Mouse (Mus musculus) midbrain, embryonic 11.5 days (tissue): ENCODE measurements at regions not wholly inside any gene's neighbourhood (a gene's known extent, or its start where the extent isn't known, plus 50 kb on each side); places are given as distances from the start of the nearest gene placed in this dataset.
A peak's percentile ranks its signal among the peaks of the same experiment; 100 is the strongest.

Experiments used
- ATAC-seq: fragments of 200-750 bp; cut with Nextera tagmentation; 2 replicates; pipeline ENCODE4 v1.8.0; 2017; ENCODE audit warnings: moderate TSS enrichment, moderate library complexity; ENCODE audit not compliant: low FRiP score
- DNase-seq: peaks from one replicate; pipeline ENCODE4 v3.0.0; 2015; ENCODE audit warnings: low spot score; ENCODE audit errors: missing footprints
- H3K27ac ChIP-seq: fragments of 300-500 bp; sonication (generic); 2 replicates; pipeline ENCODE4 v1.5.1; 2014; ENCODE audit warnings: low read depth, low read length
- H3K27me3 ChIP-seq: fragments of 300-500 bp; sonication (generic); 2 replicates; pipeline ENCODE4 v1.6.1; 2014; ENCODE audit warnings: mild to moderate bottlenecking, low read length, moderate library complexity, mixed read lengths; ENCODE audit not compliant: control insufficient read depth, insufficient read depth
- H3K36me3 ChIP-seq: fragments of 300-500 bp; sonication (generic); 2 replicates; pipeline ENCODE4 v1.6.1; 2014; ENCODE audit warnings: mild to moderate bottlenecking, low read length, moderate library complexity, mixed read lengths; ENCODE audit not compliant: control insufficient read depth, insufficient read depth
- H3K4me1 ChIP-seq: fragments of 300-500 bp; sonication (generic); 2 replicates; pipeline ENCODE4 v1.6.1; 2014; ENCODE audit warnings: low read length; ENCODE audit not compliant: control insufficient read depth, insufficient read depth
- H3K4me2 ChIP-seq: fragments of 300-500 bp; sonication (generic); 2 replicates; pipeline ENCODE4 v1.6.1; 2014; ENCODE audit warnings: mild to moderate bottlenecking, moderate library complexity
- H3K4me3 ChIP-seq: fragments of 300-500 bp; sonication (generic); 2 replicates; pipeline ENCODE4 v1.5.1; 2014; ENCODE audit warnings: low read depth, low read length
- H3K9ac ChIP-seq: fragments of 300-500 bp; sonication (generic); 2 replicates; pipeline ENCODE4 v1.6.1; 2014; ENCODE audit warnings: low read length
- H3K9me3 ChIP-seq: fragments of 300-500 bp; sonication (generic); 2 replicates; pipeline ENCODE4 v1.6.1; 2016; ENCODE audit warnings: low read length; ENCODE audit not compliant: control insufficient read depth
- WGBS: fragments of 180-500 bp; shearing (Covaris S2); extraction: QIAGEN DNeasy Blood & Tissue Kit; methylation state at CpG from one replicate; pipeline ENCODE4 v1.1.7; 2014; 5-methylcytosine and 5-hydroxymethylcytosine counted together

DNA sequence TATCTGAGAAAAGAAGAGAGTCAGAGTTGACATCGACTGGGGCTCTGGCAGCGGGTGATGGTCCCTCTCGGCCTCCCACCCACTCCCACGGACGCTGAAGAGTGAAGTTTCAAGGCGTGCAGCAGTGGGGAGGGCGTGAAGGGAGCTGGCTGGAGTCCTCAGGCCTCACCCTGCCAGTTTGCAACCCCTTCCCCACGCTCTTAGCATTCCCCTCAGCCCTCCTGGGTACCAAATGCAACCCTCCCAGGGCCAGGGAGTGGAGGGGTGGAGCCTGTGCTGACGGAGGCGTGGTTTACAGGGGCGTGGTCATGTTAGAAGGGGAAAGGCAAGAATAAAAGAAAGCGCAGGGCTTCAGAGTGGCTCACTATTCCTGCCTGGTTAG, 136.3 kb downstream of the 2410131K14Rik start:
- peak overlapping the region; percentile 65 for H3K4me2 ChIP-seq
- DNase-seq (peak; percentile 95), ATAC-seq (peak; percentile 65)
- H3K27me3 ChIP-seq, result peaks cover 18% of the 10 kb centered on the region
- H3K27ac ChIP-seq, result no peak overlapping the region
- WGBS, result under 1% methylated on average over 12 of the region's 12 CpGs
- H3K4me3 ChIP-seq, result peak overlapping the region; percentile 36
- peak overlapping the region; percentile 47 for H3K9ac ChIP-seq
- H3K9me3 ChIP-seq, result no peaks in the 10 kb centered on the region
- 0 out of 2 replicates have a peak, but pooled peaks cover 5% of the 10 kb centered on the region for H3K4me1 ChIP-seq
- H3K36me3 ChIP-seq, result no peaks in the 10 kb centered on the region

DNA sequence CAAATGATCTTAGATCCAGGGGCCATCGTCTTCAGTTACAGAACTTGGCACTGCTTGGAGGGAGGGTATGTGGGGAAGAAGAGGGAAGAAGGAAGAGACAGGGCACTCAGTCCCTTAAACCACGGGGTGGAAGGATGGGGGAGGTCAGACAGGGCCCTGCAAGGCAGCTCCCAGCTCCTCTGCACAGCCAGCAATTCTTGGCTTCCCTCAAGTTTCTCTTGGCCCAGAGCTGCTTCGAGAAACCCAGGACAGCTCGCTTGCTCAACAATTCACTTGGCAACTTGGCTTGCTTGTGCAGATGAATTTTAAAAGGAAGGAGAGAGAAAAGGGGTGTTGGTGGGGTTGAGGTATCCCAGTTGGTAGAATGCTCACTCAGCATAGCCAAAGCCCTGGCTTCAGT, 141.1 kb downstream of the 2410131K14Rik start:
- DNase-seq (no peak), ATAC-seq (no peak)
- peaks cover 5% of the 10 kb centered on the region for H3K9me3 ChIP-seq
- no peaks in the 10 kb centered on the region for H3K36me3 ChIP-seq
- H3K4me1 ChIP-seq, result no peaks in the 10 kb centered on the region
- no peaks in the 10 kb centered on the region for H3K27me3 ChIP-seq
- no peak overlapping the region for H3K27ac ChIP-seq
- no peak overlapping the region for H3K4me3 ChIP-seq
- no peak overlapping the region for H3K9ac ChIP-seq
- no peak overlapping the region for H3K4me2 ChIP-seq
- 86% methylated on average over 4 of the region's 4 CpGs for WGBS

DNA sequence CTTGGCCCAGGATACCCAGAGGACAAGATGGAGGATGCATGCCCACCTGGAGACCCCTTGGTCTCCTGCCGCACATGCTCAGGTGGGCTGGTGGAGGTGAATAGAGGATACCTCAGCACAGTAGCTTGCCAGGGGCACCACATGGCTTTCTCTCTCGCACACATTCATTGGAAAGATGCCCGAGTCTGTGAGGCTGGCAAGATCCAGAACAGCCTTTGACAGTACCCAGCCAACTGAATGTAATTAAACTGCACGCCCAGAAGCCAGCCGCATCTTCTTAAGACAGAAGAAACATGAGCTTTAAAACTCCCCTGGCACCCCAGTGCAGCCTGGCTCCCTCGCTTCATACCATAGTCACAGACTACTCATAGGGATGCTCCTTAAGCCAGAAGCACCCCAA, 143.4 kb downstream of the 2410131K14Rik start:
- H3K4me2 ChIP-seq, result no peak overlapping the region
- no peak overlapping the region for H3K4me3 ChIP-seq
- ATAC-seq (no peak), DNase-seq (no peak)
- peaks cover 5% of the 10 kb centered on the region for H3K9me3 ChIP-seq
- H3K27ac ChIP-seq, result no peak overlapping the region
- 91% methylated on average over 6 of the region's 6 CpGs for WGBS
- no peaks in the 10 kb centered on the region; the same call in 1 of the 2 replicates for H3K27me3 ChIP-seq
- no peaks in the 10 kb centered on the region for H3K4me1 ChIP-seq
- H3K36me3 ChIP-seq, result no peaks in the 10 kb centered on the region
- no peak overlapping the region for H3K9ac ChIP-seq

DNA sequence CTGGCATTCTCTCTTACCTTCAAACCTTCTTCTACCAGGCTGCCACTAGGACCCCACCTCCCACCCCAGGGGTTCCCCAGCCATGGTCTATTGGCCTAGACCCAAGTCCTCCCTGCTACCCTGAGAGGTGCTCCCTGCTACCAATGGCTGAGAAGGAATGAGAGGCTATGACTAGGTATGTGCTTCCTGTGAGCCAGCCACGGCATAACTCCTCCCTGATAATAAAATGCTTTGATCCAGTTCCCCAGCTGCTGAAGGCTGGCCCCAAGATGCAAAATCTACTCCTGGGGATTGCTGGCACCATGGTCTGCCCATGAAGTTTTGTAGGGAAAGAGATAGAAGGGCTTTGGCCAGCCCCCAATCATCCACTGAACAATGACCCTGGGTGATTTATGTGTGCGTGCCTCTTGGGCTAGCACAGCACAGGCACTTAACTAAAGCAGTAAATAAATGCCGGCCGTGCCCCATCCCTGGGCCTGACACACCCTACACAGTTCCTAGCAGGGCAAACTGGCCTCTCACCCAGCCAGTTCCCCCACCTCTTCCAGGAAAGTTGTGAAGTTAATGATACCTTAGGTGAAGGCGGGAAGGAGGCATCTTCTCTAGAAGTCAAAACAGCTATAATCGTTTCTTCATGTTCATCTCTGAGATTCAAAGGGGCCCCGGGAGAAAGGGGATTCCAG, 145.8 kb downstream of the 2410131K14Rik start:
- H3K9ac ChIP-seq, result no peak overlapping the region
- H3K27me3 ChIP-seq, result no peaks in the 10 kb centered on the region; the same call in 1 of the 2 replicates
- no peak overlapping the region for H3K27ac ChIP-seq
- H3K4me2 ChIP-seq, result no peak overlapping the region
- peaks cover 5% of the 10 kb centered on the region for H3K9me3 ChIP-seq
- no peak overlapping the region for H3K4me3 ChIP-seq
- H3K36me3 ChIP-seq, result no peaks in the 10 kb centered on the region
- ATAC-seq, result no peak
- no peaks in the 10 kb centered on the region for H3K4me1 ChIP-seq
- peak; percentile 49 for DNase-seq
- 88% methylated on average over 7 of the region's 7 CpGs for WGBS

DNA sequence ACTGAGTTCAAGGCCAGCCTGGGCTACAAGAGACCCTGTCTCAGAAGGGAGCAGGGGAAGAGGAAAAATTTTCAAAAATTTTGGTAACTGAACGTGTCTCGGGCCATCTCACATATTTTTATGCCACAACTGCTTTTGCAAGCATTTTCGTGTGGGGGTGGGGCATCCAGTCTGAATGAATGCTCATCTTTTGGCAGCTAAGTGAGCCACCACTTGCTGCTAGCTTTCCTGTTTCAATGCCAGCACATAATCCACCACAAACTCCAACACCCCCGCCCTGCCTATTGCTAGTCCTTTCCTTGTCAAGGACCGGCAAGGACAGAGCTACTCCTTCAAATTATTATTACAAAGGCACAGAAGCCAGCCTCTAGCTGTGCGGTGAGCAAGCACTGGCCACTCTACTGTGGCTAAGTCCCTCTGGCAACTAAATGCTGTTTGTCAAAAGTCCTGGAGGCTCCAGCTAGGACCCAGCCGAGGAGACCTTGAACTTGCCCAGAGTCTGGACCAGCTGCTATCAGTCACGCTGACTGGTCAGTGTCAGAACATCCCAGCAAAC, 148.0 kb downstream of the 2410131K14Rik start:
- H3K4me2 ChIP-seq, result no peak overlapping the region
- H3K36me3 ChIP-seq, result no peaks in the 10 kb centered on the region
- WGBS, result 88% methylated on average over 8 of the region's 8 CpGs
- no peak overlapping the region for H3K4me3 ChIP-seq
- H3K9me3 ChIP-seq, result peaks cover 5% of the 10 kb centered on the region
- ATAC-seq (no peak), DNase-seq (peak; percentile 60)
- no peak overlapping the region for H3K27ac ChIP-seq
- H3K9ac ChIP-seq, result no peak overlapping the region
- no peaks in the 10 kb centered on the region for H3K4me1 ChIP-seq
- no peaks in the 10 kb centered on the region; the same call in 1 of the 2 replicates for H3K27me3 ChIP-seq

DNA sequence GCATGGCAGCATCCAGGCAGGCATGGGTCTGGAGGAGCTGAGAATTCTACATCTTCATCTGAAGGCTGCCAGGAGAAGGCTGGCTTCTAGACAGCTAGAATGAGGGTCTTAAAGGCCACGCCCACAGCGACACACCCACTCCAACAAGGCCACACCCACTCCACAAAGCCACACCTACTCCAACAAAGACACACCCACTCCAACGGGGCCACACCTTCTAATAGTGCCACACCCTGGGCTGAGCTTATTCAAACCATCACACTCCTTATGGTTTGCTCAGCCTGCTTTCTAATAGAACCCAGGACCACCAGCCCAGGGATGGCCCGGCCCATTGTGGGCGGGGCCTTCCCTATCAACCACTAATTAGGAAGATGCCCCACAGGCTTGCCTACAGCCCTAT, 149.0 kb downstream of the 2410131K14Rik start:
- H3K27ac ChIP-seq, result no peak overlapping the region
- H3K4me1 ChIP-seq, result no peaks in the 10 kb centered on the region
- H3K27me3 ChIP-seq, result no peaks in the 10 kb centered on the region; the same call in 1 of the 2 replicates
- no peak overlapping the region for H3K4me3 ChIP-seq
- 68% methylated on average over 5 of the region's 5 CpGs for WGBS
- H3K9me3 ChIP-seq, result peaks cover 5% of the 10 kb centered on the region
- no peak overlapping the region for H3K4me2 ChIP-seq
- H3K36me3 ChIP-seq, result no peaks in the 10 kb centered on the region
- H3K9ac ChIP-seq, result no peak overlapping the region
- DNase-seq, result peak; percentile 23
- no peak for ATAC-seq

DNA sequence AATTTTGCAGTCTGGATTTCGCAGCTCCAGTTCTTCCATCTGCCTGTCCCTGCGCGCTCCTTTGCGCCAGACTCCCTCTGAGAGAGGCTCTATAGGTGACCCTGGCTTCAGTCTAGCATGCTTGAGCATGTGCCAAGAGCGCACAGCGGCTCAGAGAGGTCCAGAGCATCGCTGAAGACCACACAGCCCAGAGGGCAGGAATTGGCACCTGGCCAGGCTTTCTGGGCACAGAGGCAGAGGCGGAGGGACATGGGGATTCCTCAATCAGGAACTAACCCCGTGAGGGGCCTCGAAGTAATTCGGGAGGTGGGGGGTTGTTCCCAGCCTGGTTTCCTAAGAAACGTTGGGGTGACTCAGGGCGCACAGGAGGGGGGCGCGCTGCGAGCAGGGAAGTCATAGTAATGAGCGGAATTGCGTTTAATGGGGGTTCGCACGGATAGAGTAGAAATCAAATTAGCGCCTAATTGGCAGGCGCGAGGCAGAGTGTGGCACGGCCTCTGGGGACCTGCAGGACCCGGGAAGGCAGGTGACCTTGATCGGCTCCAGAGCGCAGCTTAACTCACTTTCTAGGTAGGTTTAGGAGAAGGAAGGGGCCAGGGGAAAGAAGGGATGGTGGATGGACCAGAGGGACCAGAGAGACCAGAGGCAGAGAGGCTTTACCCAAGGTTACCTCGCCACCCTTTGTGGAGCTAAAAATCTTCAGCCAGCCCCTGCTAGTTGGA, 151.1 kb downstream of the 2410131K14Rik start:
- H3K27ac ChIP-seq, result no peak overlapping the region
- H3K4me3 ChIP-seq, result no peak overlapping the region
- DNase-seq (peak; percentile 88), ATAC-seq (no peak)
- 13% methylated on average over 28 of the region's 28 CpGs for WGBS
- no peak overlapping the region for H3K4me2 ChIP-seq
- H3K27me3 ChIP-seq, result no peaks in the 10 kb centered on the region; the same call in 1 of the 2 replicates
- no peaks in the 10 kb centered on the region for H3K36me3 ChIP-seq
- no peak overlapping the region for H3K9ac ChIP-seq
- no peaks in the 10 kb centered on the region for H3K9me3 ChIP-seq
- no peaks in the 10 kb centered on the region for H3K4me1 ChIP-seq

DNA sequence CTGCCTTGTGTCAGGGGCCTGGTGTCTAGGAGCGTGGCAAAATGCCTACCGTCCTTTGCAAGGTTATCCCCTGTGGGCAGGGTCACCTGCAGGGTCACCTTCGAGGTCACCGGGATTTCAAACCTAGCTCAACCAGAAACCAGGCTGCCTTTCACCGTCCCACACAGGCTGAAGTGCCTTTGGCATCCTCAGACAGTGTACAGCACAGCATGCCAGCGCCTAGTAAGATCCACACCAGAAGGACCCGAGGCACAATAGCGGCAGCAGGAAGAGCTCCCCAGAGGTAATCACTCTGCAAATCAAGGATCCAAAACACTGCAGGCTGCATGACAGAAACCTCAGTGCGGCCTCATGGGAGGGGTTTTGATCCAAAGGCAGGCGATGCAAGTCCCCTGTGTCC, 155.9 kb downstream of the 2410131K14Rik start:
- Histone ChIP-seq H3K4me1 (no peaks in the 10 kb centered on the region), H3K27ac (no peak overlapping the region), H3K27me3 (no peaks in the 10 kb centered on the region; the same call in 1 of the 2 replicates), H3K36me3 (no peaks in the 10 kb centered on the region), H3K9me3 (no peaks in the 10 kb centered on the region; the same call in 1 of the 2 replicates), H3K9ac (no peak overlapping the region), H3K4me2 (no peak overlapping the region), H3K4me3 (no peak overlapping the region)
- DNase-seq, result peak; percentile 72
- WGBS, result 50% methylated on average over 10 of the region's 10 CpGs
- no peak for ATAC-seq

DNA sequence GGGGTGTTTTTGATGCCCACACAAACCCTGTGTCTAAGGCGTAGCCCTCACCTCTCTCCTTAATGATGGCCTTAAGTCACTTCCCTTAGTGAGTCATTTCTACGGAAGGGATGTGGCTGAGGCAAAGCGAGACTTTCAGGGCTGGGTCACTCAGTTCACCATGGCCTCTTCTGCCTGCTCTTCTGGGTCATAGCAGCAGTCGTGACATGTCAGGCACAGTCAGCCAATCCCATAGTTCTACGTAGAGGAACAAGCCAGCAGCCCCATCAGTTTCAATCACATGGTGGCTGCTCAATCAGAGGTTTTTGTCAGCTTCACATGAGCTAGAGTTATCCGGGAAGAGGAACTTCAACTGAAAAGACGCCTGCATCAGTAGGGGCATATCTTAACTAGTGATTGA, 156.1 kb upstream of the Med13l start:
- WGBS, result 83% methylated on average over 7 of the region's 7 CpGs
- 0 out of 2 replicates have a peak, but pooled peaks cover 2% of the 10 kb centered on the region for H3K27me3 ChIP-seq
- peak; percentile 28 for DNase-seq

More for the DNA sequence above, 156.1 kb upstream of the Med13l start:
- Histone ChIP-seq H3K4me2 (no peak overlapping the region), H3K9me3 (no peaks in the 10 kb centered on the region; the same call in 1 of the 2 replicates), H3K36me3 (no peaks in the 10 kb centered on the region), H3K9ac (no peak overlapping the region), H3K4me3 (no peak overlapping the region), H3K4me1 (no peaks in the 10 kb centered on the region), H3K27ac (no peak overlapping the region)
- no peak for ATAC-seq
